In the genomic region with DNA sequence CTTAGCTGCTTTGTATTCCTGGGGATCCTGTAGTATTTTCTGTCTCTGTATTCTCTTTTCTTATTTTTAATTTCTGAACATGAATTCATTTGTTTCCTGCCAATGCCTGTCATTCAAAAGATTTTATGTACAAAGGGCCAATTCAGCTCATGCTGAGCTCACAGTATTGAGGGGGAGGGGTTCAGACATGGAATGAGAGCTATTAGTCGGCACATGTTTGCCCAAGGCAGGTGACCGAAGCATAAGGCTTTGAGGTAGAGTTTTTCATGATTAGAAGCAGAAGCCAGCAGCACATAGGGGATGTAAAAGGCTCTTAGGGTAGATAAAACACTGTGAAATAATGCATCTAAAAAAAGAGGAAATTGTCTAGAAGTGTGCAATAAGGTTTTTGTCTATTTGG, we compare ENCODE assay signal across 12 mouse cellular contexts.
"Had no signal": no experiment of that assay in that cellular context is flagged by ENCODE, and none has a peak within 500 bp of the region (broad histone marks: within the 10 kb centered on the region; RNA-seq: fewer than 3 reads in every experiment).

No protein-coding gene starts in this region.

- H3K36me3 ChIP-seq: limb, embryonic 12.5 days; liver, embryonic 13.5 days; midbrain, embryonic 15.5 days had no signal

- H3K27ac ChIP-seq: layer of hippocampus, adult 2 months; limb, embryonic 12.5 days; liver, embryonic 13.5 days; midbrain, embryonic 15.5 days had no signal

- H3K4me2 ChIP-seq: limb, embryonic 12.5 days; liver, embryonic 13.5 days; midbrain, embryonic 15.5 days had no signal

- H3K9me3 ChIP-seq: limb, embryonic 12.5 days; midbrain, embryonic 15.5 days had no signal

- DNase-seq: kidney, postnatal 10 days; kidney, postnatal 4 days; liver; liver, embryonic 13.5 days; liver, postnatal 0 days; lung, postnatal 36 days; thymus, adult 2 months; thymus, postnatal 25 days had no signal

- H3K27me3 ChIP-seq: limb, embryonic 12.5 days; liver, embryonic 13.5 days; midbrain, embryonic 15.5 days had no signal

- H3K4me1 ChIP-seq: liver, embryonic 13.5 days had no signal

- H3K9ac ChIP-seq: limb, embryonic 12.5 days; liver, embryonic 13.5 days; liver, postnatal 0 days; midbrain, embryonic 15.5 days had no signal

- H3K4me3 ChIP-seq: layer of hippocampus, adult 2 months; limb, embryonic 12.5 days; liver, embryonic 13.5 days; midbrain, embryonic 15.5 days had no signal

- ATAC-seq: liver, postnatal 0 days; lung, postnatal 0 days; midbrain, embryonic 15.5 days had no signal
